Mouse (Mus musculus): Measurements from ENCODE around the gene Tmem223. TPM values are rescaled to one million over a fixed set of nuclear protein-coding genes. Genes with fewer than 3 reads are reported as not detected.
"Not testable (repeated sequence)": the region's sequence is repeated elsewhere in the genome, so short reads cannot be mapped to it uniquely, and the experiment has no call there.

Gene Tmem223
- polyA plus RNA-seq (2017; shearing (Covaris generic)), result 100 to 1,000 TPM; 117 to 124 TPM

GRCm38 (mm10) chr19:8770567-8771270 is at the start of gene Tmem223:
Gene Tmem223, plus strand, starts transcription at chr19:8770996.
- peak; percentile 73 for ATAC-seq

GRCm38 (mm10) chr19:8721378-8721777 is 49.4 kb upstream of the Tmem223 start:
- ATAC-seq, result no peak

GRCm38 (mm10) chr19:8722021-8722420 is 48.8 kb upstream of the Tmem223 start:
- no peak for ATAC-seq

GRCm38 (mm10) chr19:8722559-8722906 is 48.3 kb upstream of the Tmem223 start:
- ATAC-seq, result no peak

GRCm38 (mm10) chr19:8722907-8723573 is 47.8 kb upstream of the Tmem223 start, which contains the start of gene Slc3a2:
Gene Slc3a2, minus strand, starts transcription at chr19:8723369.
- peak; percentile 90 for ATAC-seq

GRCm38 (mm10) chr19:8723574-8724346 is 47.0 kb upstream of the Tmem223 start:
- no peak for ATAC-seq

- ATAC-seq, result no peak
Observed at GRCm38 (mm10) chr19:8724392-8724791, 46.4 kb upstream of the Tmem223 start.

GRCm38 (mm10) chr19:8725081-8725613 is 45.6 kb upstream of the Tmem223 start:
- no peak for ATAC-seq

GRCm38 (mm10) chr19:8726609-8727390 is 44.0 kb upstream of the Tmem223 start:
- no peak for ATAC-seq

GRCm38 (mm10) chr19:8727495-8728114 is 43.2 kb upstream of the Tmem223 start:
- no peak for ATAC-seq

GRCm38 (mm10) chr19:8728335-8729099 is 42.3 kb upstream of the Tmem223 start:
- ATAC-seq, result not testable (repeated sequence)

GRCm38 (mm10) chr19:8734334-8734733 is 36.5 kb upstream of the Tmem223 start:
- ATAC-seq, result no peak

GRCm38 (mm10) chr19:8735389-8736159 is 35.2 kb upstream of the Tmem223 start, which contains the start of gene Wdr74:
Gene Wdr74, plus strand, starts transcription at chr19:8735827.
- ATAC-seq, result peak; percentile 97

- ATAC-seq, result no peak
Observed at GRCm38 (mm10) chr19:8736160-8736467, 34.7 kb upstream of the Tmem223 start.

- no peak for ATAC-seq
Observed at GRCm38 (mm10) chr19:8738911-8739310, 31.9 kb upstream of the Tmem223 start.

- no peak for ATAC-seq
Observed at GRCm38 (mm10) chr19:8739646-8740045, 31.1 kb upstream of the Tmem223 start.

- no peak for ATAC-seq
Observed at GRCm38 (mm10) chr19:8740603-8741002, 30.2 kb upstream of the Tmem223 start, which contains the start of gene 1700092M07Rik. Gene 1700092M07Rik, plus strand, starts transcription at chr19:8740718.

- ATAC-seq, result peak; percentile 97
Observed at GRCm38 (mm10) chr19:8741243-8741869, 29.4 kb upstream of the Tmem223 start, which contains the start of gene Stx5a. Gene Stx5a, plus strand, starts transcription at chr19:8741413.

GRCm38 (mm10) chr19:8742176-8742575 is 28.6 kb upstream of the Tmem223 start:
- ATAC-seq, result no peak

- no peak for ATAC-seq
Observed at GRCm38 (mm10) chr19:8745382-8745781, 25.4 kb upstream of the Tmem223 start.

All from CD4-positive, CD25-positive, alpha-beta regulatory T cell, adult 4 months (primary cell).